Mouse (Mus musculus) left cerebral cortex, postnatal 25 days (tissue): Measurements from ENCODE around the gene Pcnx4. TPM values are rescaled to one million over a fixed set of nuclear protein-coding genes. Genes with fewer than 3 reads are reported as not detected.
"Not testable (repeated sequence)": the region's sequence is repeated elsewhere in the genome, so short reads cannot be mapped to it uniquely, and the experiment has no call there.

Source experiments
- DNase-seq, 2 experiments: peaks; one replicate each; pipeline ENCODE4 v3.0.0; 2022; ENCODE audit warnings: low spot score in 2 of 2, mixed read lengths in 1 of 2
- intact Hi-C: fragments of 180-260 bp; cut with DNase I; formaldehyde crosslinking; loops from one replicate; pipeline ENCODE4 v1.15.1; 2025
- total RNA-seq, 2 experiments: library from RNA; stranded (reverse); gene quantifications; 2 replicates each; pipeline ENCODE4 v1.2.3; 2021

Gene Pcnx4
- total RNA-seq, 2 experiments from 2014 or later = 32.0 to 33.3 TPM

DNA sequence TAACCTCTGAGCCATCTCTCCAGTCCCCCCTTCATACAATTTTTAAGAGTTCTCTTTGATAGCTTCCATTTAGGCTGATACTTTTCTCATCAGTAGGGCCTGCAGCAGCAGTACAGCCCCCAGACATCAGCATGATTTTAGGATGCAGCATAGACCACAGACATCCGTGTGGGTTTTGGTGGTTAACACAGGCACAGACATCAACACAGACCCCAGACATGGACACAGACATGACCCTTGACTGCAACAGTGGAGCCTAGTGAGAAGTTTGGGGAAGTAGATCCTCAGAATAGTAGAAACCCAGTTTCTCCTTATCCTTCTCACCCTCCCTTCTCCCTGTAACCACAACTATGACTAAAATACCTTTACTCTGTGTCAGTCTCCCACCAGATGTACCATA, 49.2 kb downstream of the Pcnx4 start:
- intact Hi-C loops = no loop called here
- no peak for DNase-seq

DNA sequence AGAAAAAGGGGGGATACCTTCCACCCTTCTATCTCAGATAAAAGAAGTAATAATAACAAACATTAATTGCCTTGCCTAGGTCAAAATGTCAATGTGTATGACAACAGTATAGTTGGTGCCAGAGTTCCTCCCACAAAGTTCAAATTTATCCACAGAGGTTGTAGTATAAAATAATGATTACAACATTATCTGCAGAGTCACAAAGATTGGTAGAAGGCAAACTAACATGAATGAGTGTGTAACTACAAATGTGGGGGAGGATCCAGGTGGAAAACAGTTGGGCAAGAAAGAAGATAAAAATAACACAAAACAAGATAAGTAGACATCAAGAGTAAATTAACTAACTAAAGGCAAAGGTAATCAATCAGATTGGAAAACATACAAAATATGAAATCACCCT, 56.8 kb downstream of the Pcnx4 start:
- DNase-seq = no peak
- intact Hi-C loops = no loop called here

DNA sequence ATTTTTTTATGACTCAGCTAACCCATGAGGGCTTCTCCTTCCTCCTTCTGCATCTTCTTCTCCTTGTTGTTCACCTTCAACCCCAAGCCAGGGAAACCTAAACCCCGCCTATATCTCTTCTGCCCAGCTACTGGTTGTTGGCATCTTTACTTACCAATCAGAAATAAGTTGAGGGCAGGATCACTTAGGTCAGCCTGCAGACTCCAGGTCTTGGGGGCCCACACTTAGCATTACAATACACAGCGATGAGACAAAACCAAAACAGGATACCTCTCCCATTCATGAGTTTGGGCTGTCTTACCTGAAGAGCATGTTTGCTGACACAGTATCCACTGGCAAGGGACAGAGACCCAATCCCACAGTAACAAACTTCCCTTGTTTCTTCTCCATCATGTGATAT, 57.8 kb downstream of the Pcnx4 start:
- intact Hi-C loops = no loop called here
- DNase-seq = no peak

DNA sequence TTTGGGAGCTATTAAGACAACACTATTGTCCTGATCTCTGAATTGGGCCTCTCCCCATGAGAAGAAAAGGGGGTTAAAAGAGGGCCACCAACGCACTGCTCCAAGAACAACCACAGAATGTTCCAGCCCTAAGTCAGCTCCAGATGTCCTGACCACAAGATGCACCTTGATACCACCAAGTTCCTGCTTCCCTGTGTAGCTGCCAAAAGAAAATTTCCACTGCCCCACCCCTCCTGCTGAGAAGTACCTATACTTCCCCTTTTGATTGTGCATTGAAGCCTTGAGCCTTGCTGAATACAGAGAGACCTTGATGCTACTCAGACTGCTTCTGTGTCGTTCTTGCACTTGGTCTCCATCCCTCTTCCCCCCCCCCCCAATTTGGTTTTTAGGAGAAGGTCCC, 62.5 kb downstream of the Pcnx4 start:
- intact Hi-C loops, DNase-seq: not testable (repeated sequence)

DNA sequence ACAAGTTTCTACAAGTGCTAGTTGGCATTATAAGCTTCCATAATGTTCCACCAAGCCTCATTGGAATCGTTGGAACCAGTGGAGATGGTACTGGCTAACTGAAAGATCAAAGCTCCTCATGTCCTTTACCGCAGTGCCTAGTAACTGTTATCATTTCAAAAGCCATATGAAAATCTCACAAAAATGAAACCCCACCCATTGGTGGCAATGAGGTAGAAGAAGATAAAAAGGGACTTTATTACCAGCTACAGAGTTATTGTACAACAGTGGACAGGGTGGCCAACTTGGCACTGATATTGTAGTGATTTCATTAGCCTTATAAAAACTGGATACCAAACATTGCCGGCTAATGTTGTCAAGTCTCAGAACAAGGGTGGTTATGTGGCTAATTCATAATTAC, 75.9 kb downstream of the Pcnx4 start:
- no peak for DNase-seq
- intact Hi-C loops = no loop called here

DNA sequence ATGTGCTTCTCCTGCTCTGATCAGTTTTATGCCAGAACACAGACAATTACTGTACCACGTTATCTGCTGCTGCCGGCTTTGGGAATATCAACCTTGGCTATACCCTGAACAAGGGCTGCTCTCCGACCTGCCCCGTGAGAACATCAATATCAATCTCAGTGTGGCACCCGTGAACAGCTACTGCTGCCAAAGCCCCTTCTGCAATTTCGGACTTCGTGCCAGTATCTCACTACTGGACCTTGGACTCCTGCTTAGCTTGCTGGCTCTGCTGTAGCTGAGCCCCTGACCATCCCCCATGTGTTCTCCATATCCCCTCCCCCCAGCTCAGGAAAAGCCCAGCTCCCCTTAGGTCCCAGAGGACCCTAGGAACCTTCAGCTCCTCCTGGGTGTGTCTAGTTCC, 84.7 kb downstream of the Pcnx4 start:
- DNase-seq = no peak
- intact Hi-C loops = no loop called here

DNA sequence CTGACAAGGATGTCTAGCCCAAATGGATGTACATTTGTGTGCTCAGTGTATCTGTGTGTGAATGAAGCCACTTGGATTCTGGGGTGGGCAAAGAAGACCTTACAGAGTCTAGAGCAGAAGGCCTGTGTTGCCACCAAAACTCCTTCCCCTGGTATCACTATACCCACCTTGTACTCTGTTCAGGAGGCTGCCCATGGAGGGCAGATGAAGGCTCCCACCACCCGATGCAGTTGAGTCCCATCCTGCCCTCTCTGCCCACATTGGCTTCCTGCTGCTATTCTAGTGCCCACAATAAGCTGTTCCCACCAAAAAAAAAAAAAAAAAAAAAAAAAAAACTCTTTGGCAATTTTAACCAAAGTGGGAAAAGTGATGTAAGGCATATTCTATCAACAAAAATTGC, 85.3 kb downstream of the Pcnx4 start:
- no peak for DNase-seq
- intact Hi-C loops = no loop called here

DNA sequence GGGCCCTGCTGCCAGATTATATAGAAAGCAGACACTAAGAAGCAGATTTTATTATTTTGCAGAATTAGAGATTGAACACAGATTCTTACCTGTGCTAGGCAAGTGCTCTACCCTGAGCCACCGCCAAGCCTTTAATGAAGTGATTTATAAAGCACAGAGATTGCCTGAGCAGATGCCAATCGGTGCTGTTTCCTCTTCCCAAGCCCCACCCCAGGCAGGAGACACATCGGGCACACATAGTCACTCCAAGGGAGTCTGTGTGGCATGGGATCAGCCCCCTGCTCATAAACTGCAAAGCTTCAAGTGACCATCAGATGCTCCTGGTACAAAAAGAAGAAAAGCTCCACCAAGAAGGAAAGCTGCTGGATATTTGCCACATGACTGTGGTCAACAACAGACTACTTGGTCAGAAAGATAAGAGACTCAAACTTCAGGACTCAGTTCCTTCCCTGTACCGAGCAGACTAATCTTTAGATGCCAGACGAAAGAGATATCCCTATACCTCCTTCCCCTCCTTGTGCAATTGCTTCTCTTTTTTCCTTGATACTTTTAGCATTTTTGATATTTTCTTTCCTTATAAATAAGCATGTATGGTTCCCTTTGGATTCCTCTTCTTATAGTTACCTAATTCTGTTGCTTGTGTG, 86.8 kb downstream of the Pcnx4 start:
- intact Hi-C loops = no loop called here
- no peak for DNase-seq

DNA sequence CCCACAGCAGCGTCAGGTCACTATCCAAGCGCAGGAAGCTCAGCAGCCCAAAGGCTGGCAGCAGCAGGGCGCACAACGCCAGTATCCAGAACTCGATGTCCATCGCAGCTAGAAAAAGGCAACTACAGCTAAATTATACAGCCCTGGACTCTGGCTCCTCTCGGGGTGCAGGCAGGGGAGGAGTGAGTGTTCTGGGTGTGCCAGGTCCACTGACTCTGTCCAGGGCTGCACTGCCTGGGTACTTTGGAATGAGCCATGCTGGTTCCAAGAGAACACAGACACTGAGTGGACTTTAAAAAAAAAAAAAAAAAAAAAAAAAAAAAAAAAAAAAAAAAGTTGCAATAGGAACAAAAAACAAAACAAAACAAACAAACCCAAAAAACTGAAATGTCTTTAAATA, 92.6 kb downstream of the Pcnx4 start:
- intact Hi-C loops = no loop called here

More for the DNA sequence above, 92.6 kb downstream of the Pcnx4 start:
- no peak for DNase-seq

Other genes starting within 250 kb of the Pcnx4 start
- gene Rtn1, start 127.3 kb upstream of the Pcnx4 start, total RNA-seq = 1,000 to 10,000 TPM; 1,464 to 1,529 TPM
- gene Lrrc9, start 94.5 kb upstream of the Pcnx4 start, total RNA-seq = 1 to 10 TPM; 1.3 to 2.4 TPM
- not detected for gene Gm4756, start 113.3 kb downstream of the Pcnx4 start, total RNA-seq
- gene Dhrs7, start 128.5 kb downstream of the Pcnx4 start, total RNA-seq = 10 to 100 TPM; 31.4 to 35.9 TPM
- gene Ppm1a, start 221.1 kb downstream of the Pcnx4 start, total RNA-seq = 100 to 1,000 TPM; 318 to 320 TPM